Mouse (Mus musculus) urinary bladder, postnatal 25 days (tissue): ENCODE results near the gene Sh3rf1.

Experiments used
- DNase-seq: peaks from one replicate; pipeline ENCODE4 v3.0.0; 2022; ENCODE audit warnings: low spot score

Sh3rf1 gene

DNA sequence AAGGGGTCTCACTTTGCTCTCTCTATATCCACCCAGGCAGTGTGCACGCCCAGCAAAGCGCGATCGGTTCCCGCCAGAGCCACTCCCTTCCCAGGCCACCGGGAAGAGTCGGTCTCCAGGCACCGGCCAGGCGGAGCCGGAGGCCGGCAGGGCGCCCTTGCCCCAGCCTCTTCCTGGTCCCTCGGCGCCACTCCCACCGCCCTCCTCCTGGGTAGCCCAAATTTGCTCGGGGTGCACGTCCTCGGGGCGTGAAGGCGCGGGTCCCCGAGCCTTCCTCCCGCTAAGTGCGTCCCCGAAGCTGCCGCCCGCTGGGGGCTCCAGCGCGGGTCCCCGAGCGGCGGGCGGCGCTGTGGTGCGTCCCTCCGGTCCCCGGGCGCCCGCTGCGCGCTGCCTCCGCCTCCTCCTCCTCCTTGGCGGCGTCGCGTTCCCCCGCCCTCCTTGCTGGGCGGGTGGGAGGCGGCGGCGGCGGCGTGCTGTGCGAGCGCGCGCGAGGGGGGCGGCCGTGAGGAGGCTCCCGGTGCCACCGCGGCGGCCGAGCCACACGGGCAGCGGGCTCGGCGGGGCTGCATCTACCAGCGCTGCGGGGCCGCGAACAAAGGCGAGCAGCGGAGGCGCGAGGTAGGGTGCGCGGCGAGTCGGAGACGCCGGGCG lies at the start of gene Sh3rf1:
Gene Sh3rf1, plus strand, starts transcription at position 144 of the 651 bp plus-strand sequence.
- peak; percentile 76 for DNase-seq

DNA sequence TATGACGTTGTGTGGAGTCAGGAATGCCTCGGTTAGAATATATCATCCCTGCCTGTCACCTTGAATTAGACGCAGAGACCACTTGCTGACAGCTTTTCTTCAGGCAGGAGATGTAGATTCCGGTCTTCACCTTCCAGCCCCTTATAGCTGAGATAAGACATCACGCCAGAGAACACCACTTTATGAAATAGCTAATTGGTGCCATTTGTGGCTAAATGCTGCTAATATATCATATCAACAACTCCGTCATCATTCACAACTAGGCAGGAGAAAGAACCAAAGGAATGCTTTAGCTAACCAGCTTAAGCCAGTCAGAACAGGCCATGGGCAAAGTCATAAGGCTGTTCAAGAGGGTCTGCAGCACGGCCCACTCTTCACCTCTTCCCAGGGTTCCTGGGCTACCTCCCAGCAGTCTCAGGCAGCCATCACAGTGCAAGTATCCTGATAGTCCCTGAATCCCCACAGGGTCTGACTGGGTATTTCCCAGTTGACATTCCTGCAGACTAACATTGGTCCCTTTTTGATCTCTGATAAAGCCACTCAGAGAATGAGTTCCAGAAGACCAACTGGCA lies 49.7 kb upstream of the Sh3rf1 start:
- no peak for DNase-seq

GRCm38 (mm10) chr8:61175876-61176275 lies 47.8 kb upstream of the Sh3rf1 start:
- DNase-seq = no peak

- DNase-seq = no peak
Observed at GRCm38 (mm10) chr8:61177680-61178593, 45.7 kb upstream of the Sh3rf1 start.

GRCm38 (mm10) chr8:61178594-61179140 lies 45.0 kb upstream of the Sh3rf1 start:
- no peak for DNase-seq

DNA sequence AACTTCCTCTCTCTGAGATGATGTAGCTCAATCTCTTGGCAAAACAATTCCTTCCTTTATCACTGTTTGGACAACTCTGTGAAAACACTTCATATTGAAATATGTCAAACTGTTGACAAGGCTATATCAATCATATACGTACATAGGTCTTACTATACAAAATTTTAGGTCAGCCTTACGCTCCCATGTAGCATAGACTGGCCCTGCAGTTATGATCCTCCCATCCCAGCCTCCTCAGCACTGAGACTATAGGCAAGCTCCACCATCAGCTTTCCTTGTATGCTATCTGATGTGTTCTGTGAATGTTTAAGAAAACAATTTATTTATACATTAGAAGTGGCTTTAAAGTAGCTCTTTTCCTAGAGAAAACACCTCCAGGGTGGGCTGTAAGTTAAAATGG lies 42.1 kb upstream of the Sh3rf1 start:
- no peak for DNase-seq

GRCm38 (mm10) chr8:61182020-61182419 lies 41.7 kb upstream of the Sh3rf1 start:
- no peak for DNase-seq

DNA sequence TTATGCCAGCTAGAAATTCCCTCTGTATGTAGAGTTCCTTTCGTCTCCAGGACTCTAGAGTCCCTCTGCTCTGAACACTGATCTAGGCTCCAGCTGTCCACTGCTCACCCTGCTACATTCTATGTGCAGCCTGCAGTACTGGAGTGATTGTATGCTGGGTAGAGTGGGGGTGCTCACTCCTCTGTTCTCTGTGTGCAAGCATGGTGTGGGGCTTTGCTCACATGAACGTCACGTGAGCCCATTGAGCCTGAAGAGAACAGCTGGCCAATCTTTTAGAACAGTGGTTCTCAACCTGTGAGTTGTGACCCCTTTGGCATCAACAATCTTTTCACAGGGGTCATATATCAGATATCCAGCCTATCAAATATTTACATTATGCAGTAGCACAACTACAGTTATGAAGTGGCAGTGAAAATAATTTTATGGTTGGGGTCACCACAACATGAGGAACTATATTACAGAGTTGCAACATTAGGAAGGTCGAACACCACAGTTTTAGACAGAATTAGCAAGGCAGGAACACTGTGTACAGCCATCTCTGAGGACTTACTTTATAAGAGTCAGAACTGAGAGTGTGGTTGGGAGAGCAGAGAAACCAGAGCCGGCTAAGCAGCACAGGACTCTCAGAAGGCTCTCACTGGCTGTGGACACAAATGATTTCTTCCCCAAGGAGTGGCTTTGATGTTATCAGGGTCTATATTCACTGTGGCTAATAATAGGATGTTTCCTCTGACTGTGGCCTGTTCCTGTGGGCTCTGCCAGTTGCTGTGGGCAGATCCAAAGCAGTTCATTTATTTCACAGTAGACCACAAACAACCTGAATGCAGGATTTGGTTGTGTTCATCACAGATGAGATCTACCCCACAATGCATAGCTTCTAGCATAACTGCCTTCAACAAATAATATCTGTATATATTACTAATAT lies 38.1 kb upstream of the Sh3rf1 start:
- DNase-seq = no peak

DNA sequence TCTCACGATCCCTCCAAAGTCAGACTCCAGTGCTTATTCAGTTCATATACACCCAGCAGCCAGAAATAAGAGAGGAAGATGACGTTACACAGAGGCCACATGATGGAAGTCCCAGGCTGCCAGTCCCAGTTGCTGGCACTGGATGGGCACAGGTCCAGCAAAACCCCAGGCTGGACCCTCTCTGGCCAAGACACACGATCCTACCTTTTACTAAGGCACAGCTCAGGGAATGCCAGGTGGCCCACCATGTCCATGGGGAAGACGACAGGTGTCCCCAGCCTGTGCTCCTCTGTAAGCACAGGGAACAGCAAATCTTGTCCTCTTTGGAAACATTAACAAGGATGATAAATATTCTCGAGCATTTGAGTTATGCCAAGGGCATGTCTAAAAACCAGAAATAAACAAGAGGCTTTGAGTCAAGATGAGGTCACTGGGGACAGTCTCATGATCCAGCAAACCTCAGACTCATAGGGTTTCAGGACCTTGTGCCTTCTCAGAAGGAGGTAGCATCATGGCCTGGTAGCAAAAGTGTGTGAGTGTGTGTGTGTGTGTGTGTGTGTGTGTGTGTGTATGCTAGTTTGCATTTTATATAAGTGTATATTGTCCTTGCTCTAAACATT lies 29.3 kb upstream of the Sh3rf1 start:
- no peak for DNase-seq

GRCm38 (mm10) chr8:61200254-61200887 lies 23.3 kb upstream of the Sh3rf1 start:
- DNase-seq = no peak

- DNase-seq = no peak
Observed at GRCm38 (mm10) chr8:61203035-61203826, 20.4 kb upstream of the Sh3rf1 start.

DNA sequence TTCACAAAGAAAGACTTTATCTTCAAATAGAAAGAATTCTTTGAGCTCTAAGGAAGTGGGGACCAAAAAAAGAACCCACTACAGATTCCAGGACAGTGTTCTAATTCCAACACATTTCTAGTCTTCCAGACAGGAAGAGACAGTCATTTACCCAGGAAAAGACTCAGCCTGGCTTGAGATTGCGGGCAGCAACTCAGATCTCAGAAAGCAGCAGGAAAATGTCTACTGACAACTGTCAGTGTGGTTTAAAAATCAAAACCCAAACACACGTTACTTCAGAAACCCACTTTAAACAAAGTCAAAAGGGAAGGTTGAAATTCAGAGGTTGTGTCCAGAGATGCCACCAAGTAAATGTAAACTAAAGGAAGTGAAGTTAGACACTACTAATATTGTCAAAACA lies 16.8 kb upstream of the Sh3rf1 start:
- DNase-seq = no peak

DNA sequence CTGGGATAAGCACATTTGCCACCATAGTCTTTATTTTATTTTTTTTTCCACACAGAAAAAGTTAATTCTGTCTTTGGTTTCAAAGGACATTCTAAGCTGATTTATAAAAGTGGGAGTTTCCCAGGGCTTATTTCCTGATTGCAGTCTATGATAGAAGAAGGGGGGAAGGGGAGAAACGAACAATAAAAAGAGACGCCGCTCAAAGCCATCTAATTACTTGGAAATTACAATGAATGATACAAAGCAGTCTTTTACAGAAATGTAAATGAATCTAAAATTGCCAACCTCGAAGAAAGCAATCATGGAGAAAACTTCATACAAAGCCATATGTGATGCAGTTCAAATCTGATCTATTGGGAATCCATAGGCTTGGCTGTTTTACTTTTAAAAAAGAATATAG lies 16.0 kb upstream of the Sh3rf1 start:
- DNase-seq = no peak

DNA sequence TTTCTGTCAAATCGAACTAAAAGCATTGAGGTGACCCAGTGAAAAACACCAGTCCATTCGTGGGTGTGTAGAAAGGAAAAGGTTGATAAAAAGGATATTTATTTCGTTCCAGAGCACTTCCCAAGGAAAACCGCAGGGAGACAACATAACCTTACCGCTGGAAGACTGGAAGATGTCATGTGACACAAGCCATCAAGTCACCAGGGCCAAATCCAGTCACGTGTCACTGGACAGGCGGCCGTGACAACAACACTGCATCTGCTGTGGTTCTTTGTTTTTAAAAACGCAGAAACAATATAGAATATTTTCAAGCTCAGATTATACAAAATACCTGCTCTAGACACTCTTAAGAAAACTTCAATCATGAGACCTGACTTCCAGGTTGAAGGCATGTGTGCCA lies 15.0 kb upstream of the Sh3rf1 start:
- no peak for DNase-seq

GRCm38 (mm10) chr8:61210836-61211235 lies 12.8 kb upstream of the Sh3rf1 start:
- no peak for DNase-seq

- no peak for DNase-seq
Observed at GRCm38 (mm10) chr8:61215081-61215819, 8.4 kb upstream of the Sh3rf1 start.

DNA sequence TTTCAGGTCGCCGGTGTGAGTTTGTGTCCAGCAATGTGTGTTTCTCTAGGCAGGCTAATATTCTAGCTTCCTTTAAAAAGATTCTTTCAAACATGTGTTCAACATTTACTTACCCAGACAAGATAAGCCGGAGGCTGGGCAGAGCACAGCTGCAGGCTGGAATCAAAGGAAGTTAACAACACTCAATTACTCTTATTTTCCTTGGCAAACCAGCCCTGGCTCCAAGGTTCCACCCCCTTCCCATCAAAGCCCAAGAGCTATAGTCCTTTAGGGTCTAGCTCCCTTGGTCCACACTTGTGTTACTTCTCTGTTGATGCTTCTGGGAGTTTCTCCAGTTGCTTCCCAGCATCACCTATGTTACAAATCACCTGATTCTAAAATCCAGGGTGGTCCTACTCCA lies 6.7 kb upstream of the Sh3rf1 start:
- no peak for DNase-seq

- no peak for DNase-seq
Observed at GRCm38 (mm10) chr8:61217426-61217825, 6.2 kb upstream of the Sh3rf1 start.

DNA sequence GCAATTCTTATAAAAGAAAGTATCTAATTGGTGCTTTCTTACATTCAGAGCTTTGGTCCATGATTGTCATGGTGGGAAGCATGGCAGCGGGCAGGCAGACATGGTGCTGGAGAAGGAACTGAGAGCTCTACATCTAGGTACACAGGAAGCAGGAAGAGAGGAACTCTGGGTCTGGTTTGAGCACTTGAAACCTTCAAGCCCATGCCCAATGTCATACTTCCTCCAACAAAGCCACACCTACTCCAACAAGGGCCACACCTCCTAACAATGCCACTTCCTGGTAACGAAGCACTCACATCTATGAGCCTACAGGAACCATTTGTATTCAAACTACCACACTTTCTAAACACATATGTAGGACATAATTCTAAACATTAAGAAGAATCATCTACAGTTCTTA lies 5.2 kb upstream of the Sh3rf1 start:
- no peak for DNase-seq
